Mouse (Mus musculus): ENCODE measurements around the gene Olfr247.
"Not testable (repeated sequence)": the region's sequence is repeated elsewhere in the genome, so short reads cannot be mapped to it uniquely, and the experiment has no call there.

Olfr247 gene

DNA sequence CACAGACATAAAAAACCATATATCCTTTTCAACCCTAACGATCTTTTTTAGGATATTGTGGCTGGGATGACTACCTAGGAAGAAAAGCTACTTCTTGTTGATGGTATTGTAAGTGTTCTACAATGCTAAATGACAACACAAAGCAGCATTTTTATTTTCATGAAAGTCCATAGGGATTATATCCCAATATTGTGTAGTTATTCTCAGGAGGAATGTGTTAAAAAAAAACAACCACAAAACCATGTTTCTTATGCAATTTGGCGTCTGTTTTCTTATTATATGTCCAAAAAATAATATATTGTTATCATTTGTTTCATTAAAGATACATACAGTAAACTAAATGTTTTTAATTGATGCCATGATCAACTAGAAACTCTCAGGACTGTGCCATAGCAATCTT, at the start of gene Olfr247:
Gene Olfr247 (minus strand): TSS at position 101 of the 400 bp plus-strand sequence.
- not testable (repeated sequence) for ATAC-seq (ENCODE audit: insufficient number of reproducible peaks, low FRiP score, low TSS enrichment)

GRCm38 (mm10) chr10:130012321-130012720, 36.4 kb upstream of the Olfr247 start, which contains the start of gene Olfr820:
Gene Olfr820, plus strand, starts transcription at chr10:130012621.
- no peak for ATAC-seq (ENCODE audit: insufficient number of reproducible peaks, low FRiP score, low TSS enrichment)

- not testable (repeated sequence) for ATAC-seq (ENCODE audit: insufficient number of reproducible peaks, low FRiP score, low TSS enrichment)
Observed at GRCm38 (mm10) chr10:130005366-130005765, 29.4 kb upstream of the Olfr247 start.

DNA sequence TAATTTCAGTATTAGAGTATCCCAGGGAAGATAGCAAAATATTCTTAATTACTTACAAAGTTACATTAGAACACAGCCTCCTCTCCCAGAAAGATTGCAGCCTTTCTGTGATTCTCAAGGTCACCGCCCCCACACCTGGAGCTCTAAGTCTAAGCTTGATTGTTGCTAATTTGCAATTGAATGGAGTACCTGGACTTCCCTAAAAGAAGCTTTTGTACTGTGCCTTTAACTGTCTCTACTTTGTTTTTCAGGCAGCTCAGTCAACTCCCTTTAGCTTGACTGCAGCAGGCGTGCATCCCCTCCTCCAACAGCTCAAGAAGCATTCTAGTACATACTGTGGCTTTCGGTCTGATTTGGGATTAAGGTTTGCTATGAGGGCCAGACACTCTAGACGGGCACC, 28.2 kb upstream of the Olfr247 start:
- ATAC-seq (ENCODE audit: insufficient number of reproducible peaks, low FRiP score, low TSS enrichment): not testable (repeated sequence)

DNA sequence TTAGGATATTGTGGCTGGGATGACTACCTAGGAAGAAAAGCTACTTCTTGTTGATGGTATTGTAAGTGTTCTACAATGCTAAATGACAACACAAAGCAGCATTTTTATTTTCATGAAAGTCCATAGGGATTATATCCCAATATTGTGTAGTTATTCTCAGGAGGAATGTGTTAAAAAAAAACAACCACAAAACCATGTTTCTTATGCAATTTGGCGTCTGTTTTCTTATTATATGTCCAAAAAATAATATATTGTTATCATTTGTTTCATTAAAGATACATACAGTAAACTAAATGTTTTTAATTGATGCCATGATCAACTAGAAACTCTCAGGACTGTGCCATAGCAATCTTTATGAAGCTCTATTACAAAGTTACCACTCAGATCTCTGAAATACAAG, 9.0 kb upstream of the Olfr247 start, which contains the start of gene Gm10310:
Gene Gm10310 (minus strand): TSS at position 101 of the 400 bp plus-strand sequence.
- ATAC-seq (ENCODE audit: insufficient number of reproducible peaks, low FRiP score, low TSS enrichment): not testable (repeated sequence)

DNA sequence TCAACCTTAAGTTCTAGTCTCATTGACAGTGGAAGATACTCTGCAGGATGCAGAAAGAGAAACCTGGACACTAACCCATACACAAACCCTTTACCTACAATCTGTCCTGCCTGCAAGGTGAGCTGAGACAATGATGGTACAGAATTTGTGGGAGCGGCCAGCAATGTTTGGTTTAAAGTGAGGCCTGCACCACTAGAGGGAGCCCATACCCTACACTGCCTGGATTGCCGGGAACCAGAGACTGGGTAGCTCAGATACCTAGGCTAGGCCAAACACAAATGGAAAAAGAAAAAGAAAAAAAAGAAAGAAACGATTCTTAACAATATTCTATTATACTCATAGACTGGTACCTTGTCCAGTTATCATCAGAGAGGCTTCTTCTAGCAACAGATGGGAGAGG, 5.9 kb upstream of the Olfr247 start:
- ATAC-seq (ENCODE audit: insufficient number of reproducible peaks, low FRiP score, low TSS enrichment): not testable (repeated sequence)

DNA sequence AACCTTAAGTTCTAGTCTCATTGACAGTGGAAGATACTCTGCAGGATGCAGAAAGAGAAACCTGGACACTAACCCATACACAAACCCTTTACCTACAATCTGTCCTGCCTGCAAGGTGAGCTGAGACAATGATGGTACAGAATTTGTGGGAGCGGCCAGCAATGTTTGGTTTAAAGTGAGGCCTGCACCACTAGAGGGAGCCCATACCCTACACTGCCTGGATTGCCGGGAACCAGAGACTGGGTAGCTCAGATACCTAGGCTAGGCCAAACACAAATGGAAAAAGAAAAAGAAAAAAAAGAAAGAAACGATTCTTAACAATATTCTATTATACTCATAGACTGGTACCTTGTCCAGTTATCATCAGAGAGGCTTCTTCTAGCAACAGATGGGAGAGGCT, 2.9 kb downstream of the Olfr247 start:
- not testable (repeated sequence) for ATAC-seq (ENCODE audit: insufficient number of reproducible peaks, low FRiP score, low TSS enrichment)

DNA sequence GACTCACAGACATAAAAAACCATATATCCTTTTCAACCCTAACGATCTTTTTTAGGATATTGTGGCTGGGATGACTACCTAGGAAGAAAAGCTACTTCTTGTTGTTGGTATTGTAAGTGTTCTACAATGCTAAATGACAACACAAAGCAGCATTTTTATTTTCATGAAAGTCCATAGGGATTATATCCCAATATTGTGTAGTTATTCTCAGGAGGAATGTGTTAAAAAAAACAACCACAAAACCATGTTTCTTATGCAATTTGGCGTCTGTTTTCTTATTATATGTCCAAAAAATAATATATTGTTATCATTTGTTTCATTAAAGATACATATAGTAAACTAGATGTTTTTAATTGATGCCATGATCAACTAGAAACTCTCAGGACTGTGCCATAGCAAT, 8.8 kb downstream of the Olfr247 start, which contains the start of gene Olfr819:
Gene Olfr819 (minus strand): TSS at position 101 of the 400 bp plus-strand sequence.
- not testable (repeated sequence) for ATAC-seq (ENCODE audit: insufficient number of reproducible peaks, low FRiP score, low TSS enrichment)

GRCm38 (mm10) chr10:129966232-129966631, 9.7 kb downstream of the Olfr247 start:
- ATAC-seq (ENCODE audit: insufficient number of reproducible peaks, low FRiP score, low TSS enrichment): not testable (repeated sequence)

DNA sequence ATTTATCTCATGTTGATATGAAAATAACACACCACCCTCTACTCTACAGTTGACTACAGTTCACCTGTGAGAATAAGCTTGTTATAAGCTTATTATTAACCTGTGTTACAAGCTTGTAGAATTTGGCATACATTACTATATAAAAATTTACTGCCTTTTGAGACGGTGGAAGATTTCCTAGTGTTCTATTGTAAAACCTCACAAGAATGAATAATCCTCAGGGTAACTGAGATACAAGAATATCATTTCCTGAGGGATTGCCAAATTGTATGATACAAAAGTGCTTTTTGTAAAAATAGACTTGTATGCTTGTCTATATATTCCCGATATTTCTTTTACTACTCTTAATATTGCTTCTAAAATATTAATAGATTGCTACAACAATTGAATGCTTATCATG, 26.9 kb downstream of the Olfr247 start, which contains the start of gene Olfr818:
Gene Olfr818 (minus strand): TSS at position 101 of the 400 bp plus-strand sequence.
- ATAC-seq (ENCODE audit: insufficient number of reproducible peaks, low FRiP score, low TSS enrichment): no peak

Data from cerebellum, adult (tissue).